In the genomic region with DNA sequence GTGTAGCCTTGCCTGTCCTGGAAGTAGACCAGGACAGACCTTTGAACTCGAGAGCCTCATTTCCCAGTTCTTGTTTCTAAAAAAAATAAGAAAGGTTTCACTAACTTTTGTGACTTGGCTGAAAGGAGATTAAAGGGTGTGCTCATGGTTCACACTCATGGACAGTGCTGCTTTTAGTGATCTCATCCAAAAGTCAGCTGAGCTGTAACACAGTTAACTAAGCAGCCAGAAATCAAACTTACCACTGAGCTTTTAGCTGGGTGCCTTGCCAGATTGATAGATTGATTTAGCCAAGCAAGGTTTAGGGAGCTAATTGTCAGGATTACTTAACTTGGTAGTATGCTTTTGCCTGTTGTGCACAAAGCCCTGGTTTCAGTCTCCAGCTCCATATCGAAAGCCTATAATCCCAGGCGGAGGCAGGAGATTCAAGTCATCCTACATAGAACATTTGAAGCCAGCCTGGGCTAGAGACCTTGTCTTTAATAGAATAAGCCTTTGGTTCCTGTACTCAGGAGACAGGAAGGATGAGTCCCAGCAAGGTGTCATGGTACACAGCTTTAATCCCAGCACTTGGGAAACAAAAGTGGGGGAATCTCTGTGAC, we compare ENCODE assay signal across 9 mouse cellular contexts. TPM values are rescaled to one million over a fixed set of nuclear protein-coding genes. Genes with fewer than 3 reads are reported as not detected.
DNase-seq lines count a peak whose midpoint lies in the region; ATAC-seq and TF ChIP-seq lines count a peak whose summit lies in the region.
"Had no signal": no experiment of that assay in that cellular context is flagged by ENCODE, and none has a peak within 500 bp of the region (broad histone marks: within the 10 kb centered on the region; RNA-seq: fewer than 3 reads in every experiment).

No protein-coding gene starts in this region.

- DNase-seq in lung, postnatal 4 days = no peak
- DNase-seq in cerebellum, adult 18-20 months = no peak
- no peak for DNase-seq in adrenal gland, adult (ENCODE audit: inconsistent age in 2 of 2, low spot score in 1 of 2)
- DNase-seq in T-cell, adult 2 months (ENCODE audit: low spot score) = no peak
- DNase-seq: gastrocnemius, postnatal 36 days had no signal

- H3K4me3 ChIP-seq in lung, embryonic 15.5 days = peak overlapping the region; percentile 78
- H3K4me3 ChIP-seq in embryonic fibroblast, embryonic 13.5 days (ENCODE audit: insufficient read depth, low read length) = peak overlapping the region; percentile 98
- H3K4me3 ChIP-seq in limb, embryonic 12.5 days (replicated peaks) = peak overlapping the region; percentile 88
- H3K4me3 ChIP-seq in small intestine, adult 2 months (ENCODE audit: low read depth, low read length) = no peak overlapping the region

- TF ChIP-seq POLR2A in embryonic fibroblast, embryonic 13.5 days (IDR thresholded peaks at IDR 0.05; ENCODE audit: low read depth, low read length) = no peak
- no peak for TF ChIP-seq POLR2A in small intestine, adult 2 months (IDR thresholded peaks at IDR 0.05; ENCODE audit: low read depth, low read length)

- WGBS in lung, embryonic 15.5 days = 74% methylated on average over 3 of the region's 3 CpGs
- WGBS in limb, embryonic 12.5 days = 92% methylated on average over 3 of the region's 3 CpGs
- 54% methylated on average over 3 of the region's 3 CpGs for WGBS in small intestine, adult 2 months

- peak overlapping the region; percentile 85 for H3K4me2 ChIP-seq in lung, embryonic 15.5 days
- H3K4me2 ChIP-seq in limb, embryonic 12.5 days = peak overlapping the region; percentile 96

- no peak overlapping the region for H3K27ac ChIP-seq in lung, embryonic 15.5 days
- no peak overlapping the region for H3K27ac ChIP-seq in embryonic fibroblast, embryonic 13.5 days (ENCODE audit: insufficient read depth, low read length)
- H3K27ac ChIP-seq in limb, embryonic 12.5 days = no peak overlapping the region
- H3K27ac ChIP-seq in small intestine, adult 2 months (ENCODE audit: insufficient read depth, low read depth, low read length) = peak overlapping the region; percentile 48; the same call in 1 of the 2 replicates

- TF ChIP-seq CTCF in embryonic fibroblast, embryonic 13.5 days (IDR thresholded peaks at IDR 0.05; ENCODE audit: borderline replicate concordance, insufficient read depth, low read length) = no peak
- TF ChIP-seq CTCF in small intestine, adult 2 months (IDR thresholded peaks at IDR 0.05; ENCODE audit: extremely low read depth, insufficient read length, insufficient replicate concordance, low read depth, low read length) = no peak

- no peaks in the 10 kb centered on the region for H3K27me3 ChIP-seq in lung, embryonic 15.5 days
- no peaks in the 10 kb centered on the region for H3K27me3 ChIP-seq in limb, embryonic 12.5 days
- no peaks in the 10 kb centered on the region for H3K27me3 ChIP-seq in small intestine, adult 2 months (ENCODE audit: control insufficient read depth, insufficient read depth, low read length)

- H3K9me3 ChIP-seq in lung, embryonic 15.5 days = no peaks in the 10 kb centered on the region
- no peaks in the 10 kb centered on the region for H3K9me3 ChIP-seq in limb, embryonic 12.5 days

- peak overlapping the region; percentile 90 for H3K9ac ChIP-seq in lung, embryonic 15.5 days
- peak overlapping the region; percentile 93 for H3K9ac ChIP-seq in limb, embryonic 12.5 days (replicated peaks)

- peaks cover 31% of the 10 kb centered on the region for H3K4me1 ChIP-seq in lung, embryonic 15.5 days
- peaks cover 10% of the 10 kb centered on the region; the same call in 1 of the 2 replicates for H3K4me1 ChIP-seq in embryonic fibroblast, embryonic 13.5 days (ENCODE audit: control insufficient read depth, insufficient read depth, low read length)
- peaks cover 24% of the 10 kb centered on the region for H3K4me1 ChIP-seq in limb, embryonic 12.5 days (replicated peaks)
- peaks cover 5% of the 10 kb centered on the region; the same call in 1 of the 2 replicates for H3K4me1 ChIP-seq in small intestine, adult 2 months (ENCODE audit: control insufficient read depth, insufficient read depth, insufficient read length, low read length)

- ATAC-seq in lung, embryonic 15.5 days (ENCODE audit: borderline replicate concordance, extremely low read depth, low FRiP score, low TSS enrichment) = no peak
- no peak for ATAC-seq in limb, embryonic 12.5 days (ENCODE audit: insufficient number of reproducible peaks, insufficient read depth, low FRiP score, low TSS enrichment, low read depth)

- H3K36me3 ChIP-seq in lung, embryonic 15.5 days = peaks cover 53% of the 10 kb centered on the region
- peaks cover 54% of the 10 kb centered on the region for H3K36me3 ChIP-seq in limb, embryonic 12.5 days
- H3K36me3 ChIP-seq in small intestine, adult 2 months (ENCODE audit: control insufficient read depth, insufficient read depth, low read length) = peaks cover 41% of the 10 kb centered on the region

RNA-seq across cellular contexts. Expression of gene Rnps1, which starts 1.8 kb away (rescaled TPM):
- 258 and 262 TPM in 2 replicates for polyA plus RNA-seq in lung, embryonic 15.5 days (2015; fragmentation: Nextera tagmentation; extraction: Ambion mirVana)
- polyA plus RNA-seq in embryonic fibroblast, embryonic 13.5 days (2011; ENCODE audit: insufficient read length, low read depth, missing spikeins) = 123 and 134 TPM in 2 replicates
- 362 and 373 TPM in 2 replicates for polyA plus RNA-seq in limb, embryonic 12.5 days (2016; fragmentation: Nextera tagmentation; extraction: Ambion mirVana)
- 44.2 and 76.7 TPM in 2 replicates for polyA plus RNA-seq in small intestine, adult 2 months (2012; rRNA removed)

RNA-seq across cellular contexts. Expression of gene Eci1, which starts 10.3 kb away (rescaled TPM):
- polyA plus RNA-seq in lung, embryonic 15.5 days (2015; fragmentation: Nextera tagmentation; extraction: Ambion mirVana) = 90.4 and 90.6 TPM in 2 replicates
- 26.1 and 31.4 TPM in 2 replicates for polyA plus RNA-seq in embryonic fibroblast, embryonic 13.5 days (2011; ENCODE audit: insufficient read length, low read depth, missing spikeins)
- polyA plus RNA-seq in limb, embryonic 12.5 days (2016; fragmentation: Nextera tagmentation; extraction: Ambion mirVana) = 95.6 and 102 TPM in 2 replicates
- polyA plus RNA-seq in small intestine, adult 2 months (2012; rRNA removed) = 52.7 and 97.7 TPM in 2 replicates

RNA-seq across cellular contexts. Expression of gene Dnase1l2, which starts 26.8 kb away (rescaled TPM):
- 1.9 and 2.0 TPM in 2 replicates for polyA plus RNA-seq in lung, embryonic 15.5 days (2015; fragmentation: Nextera tagmentation; extraction: Ambion mirVana)
- 2.5 and 2.8 TPM in 2 replicates for polyA plus RNA-seq in embryonic fibroblast, embryonic 13.5 days (2011; ENCODE audit: insufficient read length, low read depth, missing spikeins)
- 2.8 and 3.4 TPM in 2 replicates for polyA plus RNA-seq in limb, embryonic 12.5 days (2016; fragmentation: Nextera tagmentation; extraction: Ambion mirVana)
- 2.9 and 4.8 TPM in 2 replicates for polyA plus RNA-seq in small intestine, adult 2 months (2012; rRNA removed)

RNA-seq across cellular contexts. Expression of gene E4f1, which starts 54.0 kb away (rescaled TPM):
- polyA plus RNA-seq in lung, embryonic 15.5 days (2015; fragmentation: Nextera tagmentation; extraction: Ambion mirVana) = 26.0 and 35.4 TPM in 2 replicates
- polyA plus RNA-seq in embryonic fibroblast, embryonic 13.5 days (2011; ENCODE audit: insufficient read length, low read depth, missing spikeins) = 11.9 and 14.8 TPM in 2 replicates
- polyA plus RNA-seq in limb, embryonic 12.5 days (2016; fragmentation: Nextera tagmentation; extraction: Ambion mirVana) = 37.2 and 45.6 TPM in 2 replicates
- 52.9 and 74.5 TPM in 2 replicates for polyA plus RNA-seq in small intestine, adult 2 months (2012; rRNA removed)

RNA-seq across cellular contexts. Expression of gene Pgp, which starts 54.0 kb away (rescaled TPM):
- polyA plus RNA-seq in lung, embryonic 15.5 days (2015; fragmentation: Nextera tagmentation; extraction: Ambion mirVana) = 56.2 and 57.4 TPM in 2 replicates
- polyA plus RNA-seq in embryonic fibroblast, embryonic 13.5 days (2011; ENCODE audit: insufficient read length, low read depth, missing spikeins) = 21.1 and 21.5 TPM in 2 replicates
- polyA plus RNA-seq in limb, embryonic 12.5 days (2016; fragmentation: Nextera tagmentation; extraction: Ambion mirVana) = 54.9 and 56.6 TPM in 2 replicates
- polyA plus RNA-seq in small intestine, adult 2 months (2012; rRNA removed) = 130 and 178 TPM in 2 replicates
